8 mouse cellular contexts compared by ENCODE assay signal in genomic region chr11:96778061-96778627, GRCm38 (mm10). TPM values are rescaled to one million over a fixed set of nuclear protein-coding genes. Genes with fewer than 3 reads are reported as not detected.
DNase-seq lines count a peak whose midpoint lies in the region; ATAC-seq and TF ChIP-seq lines count a peak whose summit lies in the region.
"Not testable (repeated sequence)": the region's sequence is repeated elsewhere in the genome, so short reads cannot be mapped to it uniquely, and the experiment has no call there.

No protein-coding gene starts in this region.

- not testable (repeated sequence) for TF ChIP-seq EP300 in heart, adult 2 months (IDR thresholded peaks at IDR 0.05; ENCODE audit: insufficient read depth, low read depth, low read length)

- H3K36me3 ChIP-seq in E14TG2a.4 (ENCODE audit: insufficient read depth, low read length) = peaks cover 27% of the 10 kb centered on the region
- not testable (repeated sequence) for H3K36me3 ChIP-seq in embryonic facial prominence, embryonic 14.5 days (ENCODE audit: control insufficient read depth, insufficient read depth, low read length); heart, adult 2 months (ENCODE audit: control insufficient read depth, insufficient read depth, low read length); hindbrain, embryonic 14.5 days (replicated peaks; ENCODE audit: control insufficient read depth, insufficient read depth); liver, embryonic 16.5 days (ENCODE audit: control insufficient read depth, insufficient read depth); midbrain, embryonic 14.5 days (ENCODE audit: control insufficient read depth, insufficient read depth, low read length); stomach, embryonic 14.5 days (ENCODE audit: control insufficient read depth, insufficient read depth, low read length)

- ATAC-seq in embryonic facial prominence, embryonic 14.5 days (ENCODE audit: low read depth); hindbrain, embryonic 14.5 days (ENCODE audit: low FRiP score); liver, embryonic 16.5 days (ENCODE audit: low read depth); midbrain, embryonic 14.5 days (ENCODE audit: low FRiP score, low TSS enrichment); stomach, embryonic 14.5 days (ENCODE audit: insufficient number of reproducible peaks, insufficient read depth, low FRiP score, low read depth): not testable (repeated sequence)

- not testable (repeated sequence) for TF ChIP-seq POLR2A in heart, adult 2 months (IDR thresholded peaks at IDR 0.05; ENCODE audit: insufficient read depth, low read depth, low read length)

- H3K79me2 ChIP-seq in heart, adult 2 months (replicated peaks; ENCODE audit: control insufficient read depth, insufficient read depth, low read length) = not testable (repeated sequence)

- intact Hi-C loops in heart, adult 2 months (cut with DNase I) = loop anchor here (5.0 kb wide), 1 partner anchor 84 kb away; no protein-coding TSS in a partner anchor

- TF ChIP-seq CTCF in E14TG2a.4 (conservative IDR thresholded peaks at IDR 0.05; ENCODE audit: low read length); heart, adult 2 months (IDR thresholded peaks at IDR 0.05); layer of hippocampus, adult 2 months (conservative IDR thresholded peaks at IDR 0.05): not testable (repeated sequence)

- not testable (repeated sequence) for H3K27me3 ChIP-seq in E14TG2a.4 (ENCODE audit: insufficient read depth, low read length); embryonic facial prominence, embryonic 14.5 days (replicated peaks; ENCODE audit: control insufficient read depth, insufficient read depth, low read length); heart, adult 2 months (ENCODE audit: control insufficient read depth, insufficient read depth, low read length); hindbrain, embryonic 14.5 days (ENCODE audit: control insufficient read depth, insufficient read depth, low read length); liver, embryonic 16.5 days (ENCODE audit: control insufficient read depth, insufficient read depth, low read depth, low read length); midbrain, embryonic 14.5 days (ENCODE audit: control insufficient read depth, insufficient read depth, low read length); stomach, embryonic 14.5 days (ENCODE audit: control insufficient read depth, insufficient read depth, low read length)

- H3K27ac ChIP-seq in embryonic facial prominence, embryonic 14.5 days (replicated peaks; ENCODE audit: low read depth, low read length) = peak overlapping the region; percentile 87
- peak overlapping the region; percentile 78 for H3K27ac ChIP-seq in heart, adult 2 months
- H3K27ac ChIP-seq in hindbrain, embryonic 14.5 days = peak overlapping the region; percentile 87
- peak overlapping the region; percentile 83 for H3K27ac ChIP-seq in layer of hippocampus, adult 2 months
- H3K27ac ChIP-seq in liver, embryonic 16.5 days (ENCODE audit: low read length) = peak overlapping the region; percentile 89
- H3K27ac ChIP-seq in midbrain, embryonic 14.5 days (replicated peaks; ENCODE audit: low read depth, low read length) = peak overlapping the region; percentile 64
- not testable (repeated sequence) for H3K27ac ChIP-seq in stomach, embryonic 14.5 days (ENCODE audit: low read length)

- WGBS in embryonic facial prominence, embryonic 14.5 days = 70% methylated on average over 10 of the region's 10 CpGs
- WGBS in heart, adult 2 months = 61% methylated on average over 10 of the region's 10 CpGs
- WGBS in hindbrain, embryonic 14.5 days = 70% methylated on average over 10 of the region's 10 CpGs
- 59% methylated on average over 10 of the region's 10 CpGs for WGBS in liver, embryonic 16.5 days (ENCODE audit: insufficient replicate concordance)
- 69% methylated on average over 10 of the region's 10 CpGs for WGBS in midbrain, embryonic 14.5 days
- WGBS in stomach, embryonic 14.5 days = 63% methylated on average over 10 of the region's 10 CpGs

- DNase-seq in embryonic facial prominence, embryonic 14.5 days (ENCODE audit: low spot score); heart, adult 2 months; hindbrain, embryonic 14.5 days (ENCODE audit: low spot score); layer of hippocampus, adult 2 months (ENCODE audit: low spot score in 2 of 2); midbrain, embryonic 14.5 days: not testable (repeated sequence)

- peaks cover 79% of the 10 kb centered on the region for H3K4me1 ChIP-seq in E14TG2a.4 (replicated peaks; ENCODE audit: low read depth, low read length)
- not testable (repeated sequence) for H3K4me1 ChIP-seq in embryonic facial prominence, embryonic 14.5 days (ENCODE audit: control insufficient read depth, insufficient read depth, low read length); heart, adult 2 months (ENCODE audit: control insufficient read depth, insufficient read depth, low read length); midbrain, embryonic 14.5 days (ENCODE audit: control insufficient read depth, insufficient read depth, low read length); stomach, embryonic 14.5 days (ENCODE audit: control insufficient read depth, insufficient read depth, low read length)
- H3K4me1 ChIP-seq in hindbrain, embryonic 14.5 days (replicated peaks; ENCODE audit: control insufficient read depth, insufficient read depth, low read length) = peaks cover 24% of the 10 kb centered on the region
- H3K4me1 ChIP-seq in liver, embryonic 16.5 days (ENCODE audit: control insufficient read depth, low read depth, low read length) = peaks cover 13% of the 10 kb centered on the region

- H3K4me2 ChIP-seq in embryonic facial prominence, embryonic 14.5 days (ENCODE audit: low read depth, low read length) = peak overlapping the region; percentile 79
- peak overlapping the region; percentile 88 for H3K4me2 ChIP-seq in hindbrain, embryonic 14.5 days (replicated peaks)
- peak overlapping the region; percentile 88 for H3K4me2 ChIP-seq in liver, embryonic 16.5 days (ENCODE audit: low read depth, low read length)
- peak overlapping the region; percentile 82 for H3K4me2 ChIP-seq in midbrain, embryonic 14.5 days (ENCODE audit: low read length)
- H3K4me2 ChIP-seq in stomach, embryonic 14.5 days (replicated peaks; ENCODE audit: low read depth, low read length) = peak overlapping the region; percentile 81

- peak overlapping the region; percentile 94 for H3K4me3 ChIP-seq in E14TG2a.4 (replicated peaks; ENCODE audit: low read length)
- peak overlapping the region; percentile 64 for H3K4me3 ChIP-seq in embryonic facial prominence, embryonic 14.5 days (ENCODE audit: low read depth, low read length)
- peak overlapping the region; percentile 82 for H3K4me3 ChIP-seq in heart, adult 2 months
- H3K4me3 ChIP-seq in hindbrain, embryonic 14.5 days (replicated peaks; ENCODE audit: low read length) = peak overlapping the region; percentile 67
- peak overlapping the region; percentile 75 for H3K4me3 ChIP-seq in layer of hippocampus, adult 2 months
- H3K4me3 ChIP-seq in liver, embryonic 16.5 days (ENCODE audit: low read depth, low read length) = peak overlapping the region; percentile 73
- peak overlapping the region; percentile 53 for H3K4me3 ChIP-seq in midbrain, embryonic 14.5 days (replicated peaks; ENCODE audit: low read depth, low read length)
- H3K4me3 ChIP-seq in stomach, embryonic 14.5 days (ENCODE audit: low read depth, low read length) = peak overlapping the region; percentile 70

- not testable (repeated sequence) for H3K9me3 ChIP-seq in E14TG2a.4 (ENCODE audit: low read length); embryonic facial prominence, embryonic 14.5 days (ENCODE audit: control insufficient read depth, low read length); hindbrain, embryonic 14.5 days (ENCODE audit: control insufficient read depth, low read length); liver, embryonic 16.5 days (replicated peaks; ENCODE audit: control insufficient read depth, low read length); midbrain, embryonic 14.5 days (ENCODE audit: control insufficient read depth, low read length); stomach, embryonic 14.5 days (ENCODE audit: control insufficient read depth, low read depth, low read length)

- peak overlapping the region; percentile 63 for H3K9ac ChIP-seq in embryonic facial prominence, embryonic 14.5 days (ENCODE audit: low read depth, low read length)
- H3K9ac ChIP-seq in heart, adult 2 months (ENCODE audit: low read depth, low read length) = peak overlapping the region; percentile 42; the same call in 1 of the 2 replicates
- H3K9ac ChIP-seq in hindbrain, embryonic 14.5 days = peak overlapping the region; percentile 85; the same call in 1 of the 2 replicates
- H3K9ac ChIP-seq in liver, embryonic 16.5 days (ENCODE audit: low read depth, low read length) = peak overlapping the region; percentile 70
- not testable (repeated sequence) for H3K9ac ChIP-seq in midbrain, embryonic 14.5 days (replicated peaks; ENCODE audit: low read length); stomach, embryonic 14.5 days (replicated peaks; ENCODE audit: low read depth, low read length)

RNA-seq across cellular contexts. Expression of gene Snx11, which starts 0.8 kb away (rescaled TPM):
- 11.2 and 11.7 TPM in 2 replicates for polyA plus RNA-seq in embryonic facial prominence, embryonic 14.5 days (2014; fragmentation: Nextera tagmentation; extraction: Ambion mirVana)
- 10 to 100 TPM; 11.6 to 12.5 TPM for total RNA-seq in heart, adult 2 months (2021)
- polyA plus RNA-seq in heart, adult 2 months (2012; rRNA removed) = 11.1 and 16.2 TPM in 2 replicates
- polyA plus RNA-seq in hindbrain, embryonic 14.5 days (2014; fragmentation: Nextera tagmentation; extraction: Ambion mirVana) = 37.9 and 42.5 TPM in 2 replicates
- total RNA-seq in layer of hippocampus, adult 2 months (2021) = 10 to 100 TPM; 52.5 to 56.7 TPM
- polyA plus RNA-seq in liver, embryonic 16.5 days (2015; fragmentation: Nextera tagmentation; extraction: Ambion mirVana) = 7.1 and 7.7 TPM in 2 replicates
- 25.8 and 29.6 TPM in 2 replicates for polyA plus RNA-seq in midbrain, embryonic 14.5 days (2014; fragmentation: Nextera tagmentation; extraction: Ambion mirVana)
- 8.3 and 9.6 TPM in 2 replicates for polyA plus RNA-seq in stomach, embryonic 14.5 days (2014; fragmentation: Nextera tagmentation; extraction: Ambion mirVana)

RNA-seq across cellular contexts. Expression of gene Cbx1, which starts 10.8 kb away (rescaled TPM):
- 80.2 and 82.8 TPM in 2 replicates for polyA plus RNA-seq in embryonic facial prominence, embryonic 14.5 days (2014; fragmentation: Nextera tagmentation; extraction: Ambion mirVana)
- 10 to 100 TPM; 34.8 to 36.9 TPM for total RNA-seq in heart, adult 2 months (2021)
- 8.4 and 11.1 TPM in 2 replicates for polyA plus RNA-seq in heart, adult 2 months (2012; rRNA removed)
- polyA plus RNA-seq in hindbrain, embryonic 14.5 days (2014; fragmentation: Nextera tagmentation; extraction: Ambion mirVana) = 52.5 and 57.7 TPM in 2 replicates
- total RNA-seq in layer of hippocampus, adult 2 months (2021) = 10 to 100 TPM; 44.6 to 47.4 TPM
- polyA plus RNA-seq in liver, embryonic 16.5 days (2015; fragmentation: Nextera tagmentation; extraction: Ambion mirVana) = 24.7 and 26.2 TPM in 2 replicates
- polyA plus RNA-seq in midbrain, embryonic 14.5 days (2014; fragmentation: Nextera tagmentation; extraction: Ambion mirVana) = 73.9 and 76.4 TPM in 2 replicates
- 100 and 105 TPM in 2 replicates for polyA plus RNA-seq in stomach, embryonic 14.5 days (2014; fragmentation: Nextera tagmentation; extraction: Ambion mirVana)

RNA-seq across cellular contexts. Expression of gene Nfe2l1, which starts 51.6 kb away (rescaled TPM):
- 54.6 and 56.0 TPM in 2 replicates for polyA plus RNA-seq in embryonic facial prominence, embryonic 14.5 days (2014; fragmentation: Nextera tagmentation; extraction: Ambion mirVana)
- 100 to 1,000 TPM; 395 to 436 TPM for total RNA-seq in heart, adult 2 months (2021)
- 397 and 529 TPM in 2 replicates for polyA plus RNA-seq in heart, adult 2 months (2012; rRNA removed)
- 49.3 and 54.7 TPM in 2 replicates for polyA plus RNA-seq in hindbrain, embryonic 14.5 days (2014; fragmentation: Nextera tagmentation; extraction: Ambion mirVana)
- total RNA-seq in layer of hippocampus, adult 2 months (2021) = 100 to 1,000 TPM; 221 to 229 TPM
- 19.7 and 20.1 TPM in 2 replicates for polyA plus RNA-seq in liver, embryonic 16.5 days (2015; fragmentation: Nextera tagmentation; extraction: Ambion mirVana)
- 40.1 and 46.3 TPM in 2 replicates for polyA plus RNA-seq in midbrain, embryonic 14.5 days (2014; fragmentation: Nextera tagmentation; extraction: Ambion mirVana)
- polyA plus RNA-seq in stomach, embryonic 14.5 days (2014; fragmentation: Nextera tagmentation; extraction: Ambion mirVana) = 30.4 and 36.4 TPM in 2 replicates
